Mouse (Mus musculus) WW6 (cell line): ENCODE data around the gene Iqsec2.

ENCODE experiments used
- DNase-seq: peaks from one replicate; pipeline ENCODE4 v3.0.0-alpha.2; 2013; ENCODE audit warnings: low read depth, low spot score

Gene Iqsec2

GRCm38 (mm10) chrX:152143941-152144741, at the start of gene Iqsec2:
TSS of gene Iqsec2 (plus strand) at chrX:152144268.
- no peak for DNase-seq

GRCm38 (mm10) chrX:152097572-152097971, 46.5 kb upstream of the Iqsec2 start:
- no peak for DNase-seq

- no peak for DNase-seq
Observed at GRCm38 (mm10) chrX:152121687-152122086, 22.4 kb upstream of the Iqsec2 start.

- DNase-seq, result no peak
Observed at GRCm38 (mm10) chrX:152130777-152131176, 13.3 kb upstream of the Iqsec2 start.

- no peak for DNase-seq
Observed at GRCm38 (mm10) chrX:152132029-152132428, 12.0 kb upstream of the Iqsec2 start.

GRCm38 (mm10) chrX:152135195-152135594, 8.9 kb upstream of the Iqsec2 start:
- no peak for DNase-seq

GRCm38 (mm10) chrX:152144742-152145214, 710 bp downstream of the Iqsec2 start:
- no peak for DNase-seq

- no peak for DNase-seq
Observed at GRCm38 (mm10) chrX:152146150-152146549, 2.1 kb downstream of the Iqsec2 start.

GRCm38 (mm10) chrX:152146691-152147090, 2.6 kb downstream of the Iqsec2 start:
- no peak for DNase-seq

GRCm38 (mm10) chrX:152147451-152148116, 3.5 kb downstream of the Iqsec2 start:
- DNase-seq, result no peak

- DNase-seq, result no peak
Observed at GRCm38 (mm10) chrX:152148706-152149105, 4.6 kb downstream of the Iqsec2 start.

GRCm38 (mm10) chrX:152151709-152152108, 7.6 kb downstream of the Iqsec2 start:
- no peak for DNase-seq

GRCm38 (mm10) chrX:152158294-152158693, 14.2 kb downstream of the Iqsec2 start:
- DNase-seq, result no peak

- no peak for DNase-seq
Observed at GRCm38 (mm10) chrX:152161404-152161803, 17.3 kb downstream of the Iqsec2 start.

- no peak for DNase-seq
Observed at GRCm38 (mm10) chrX:152164061-152164460, 20.0 kb downstream of the Iqsec2 start.

GRCm38 (mm10) chrX:152166161-152166560, 22.1 kb downstream of the Iqsec2 start:
- no peak for DNase-seq

- DNase-seq, result no peak
Observed at GRCm38 (mm10) chrX:152168521-152168920, 24.5 kb downstream of the Iqsec2 start.

GRCm38 (mm10) chrX:152171041-152172026, 27.3 kb downstream of the Iqsec2 start:
- DNase-seq, result no peak

- no peak for DNase-seq
Observed at GRCm38 (mm10) chrX:152172487-152172935, 28.4 kb downstream of the Iqsec2 start.

GRCm38 (mm10) chrX:152175284-152175683, 31.2 kb downstream of the Iqsec2 start:
- DNase-seq, result no peak

GRCm38 (mm10) chrX:152177897-152178296, 33.8 kb downstream of the Iqsec2 start:
- no peak for DNase-seq
